Mouse (Mus musculus) embryonic facial prominence, embryonic 11.5 days (tissue): ENCODE data around the gene Fibcd1. TPM values are rescaled to one million over a fixed set of nuclear protein-coding genes. Genes with fewer than 3 reads are reported as not detected.

Experiments
- ATAC-seq: fragments of 200-750 bp; cut with Nextera tagmentation; replicated peaks from 2 replicates; pipeline ENCODE4 v1.8.0; 2017; ENCODE audit warnings: low read depth; ENCODE audit not compliant: insufficient number of reproducible peaks, low FRiP score, low TSS enrichment
- DNase-seq: peaks from one replicate; pipeline ENCODE4 v3.0.0-alpha.2; 2015; ENCODE audit warnings: low spot score
- H3K27ac ChIP-seq: fragments of 300-500 bp; sonication (generic); replicated peaks from 2 replicates; pipeline ENCODE4 v1.5.1; 2014; ENCODE audit warnings: mild to moderate bottlenecking, low read depth, low read length, control low read depth
- H3K27me3 ChIP-seq: fragments of 300-500 bp; sonication (generic); 2 replicates; pipeline ENCODE4 v1.6.1; 2014; ENCODE audit warnings: mild to moderate bottlenecking, low read length, moderate library complexity, mixed read lengths; ENCODE audit not compliant: control insufficient read depth, insufficient read depth
- H3K36me3 ChIP-seq: fragments of 300-500 bp; sonication (generic); replicated peaks from 2 replicates; pipeline ENCODE4 v1.6.1; 2014; ENCODE audit warnings: low read depth, mild to moderate bottlenecking, low read length, moderate library complexity, mixed read lengths; ENCODE audit not compliant: control insufficient read depth, insufficient read depth
- H3K4me1 ChIP-seq: fragments of 300-500 bp; sonication (generic); 2 replicates; pipeline ENCODE4 v1.6.1; 2014; ENCODE audit warnings: low read length, mixed read lengths; ENCODE audit not compliant: control insufficient read depth, insufficient read depth
- H3K4me2 ChIP-seq: fragments of 300-500 bp; sonication (generic); 2 replicates; pipeline ENCODE4 v1.6.1; 2014; ENCODE audit warnings: low read depth, mild to moderate bottlenecking, control low read depth, low read length, moderate library complexity
- H3K4me3 ChIP-seq: fragments of 300-500 bp; sonication (generic); 2 replicates; pipeline ENCODE4 v1.5.1; 2014; ENCODE audit warnings: low read depth, low read length, control low read depth
- H3K9ac ChIP-seq: fragments of 300-500 bp; sonication (generic); replicated peaks from 2 replicates; pipeline ENCODE4 v1.6.1; 2014; ENCODE audit warnings: mild to moderate bottlenecking, control low read depth, low read length
- H3K9me3 ChIP-seq: fragments of 300-500 bp; sonication (generic); replicated peaks from 2 replicates; pipeline ENCODE4 v1.6.1; 2016; ENCODE audit warnings: mild to moderate bottlenecking, low read length, inconsistent platforms, mixed read lengths; ENCODE audit not compliant: control insufficient read depth
- WGBS: fragments of 180-500 bp; shearing (Covaris S2); extraction: QIAGEN DNeasy Blood & Tissue Kit; methylation state at CpG from one replicate; pipeline ENCODE4 v1.1.7; 2014; 5-methylcytosine and 5-hydroxymethylcytosine counted together
- polyA plus RNA-seq: library from polyadenylated mRNA; unstranded; fragments of >200 nt; fragmentation: Nextera tagmentation; extraction: Ambion mirVana; gene quantifications from 2 replicates; pipeline ENCODE4 v1.2.1, GENCODE M21; 2014

The Fibcd1 gene
- polyA plus RNA-seq, result 0.11 and 0.14 TPM in 2 replicates

DNA sequence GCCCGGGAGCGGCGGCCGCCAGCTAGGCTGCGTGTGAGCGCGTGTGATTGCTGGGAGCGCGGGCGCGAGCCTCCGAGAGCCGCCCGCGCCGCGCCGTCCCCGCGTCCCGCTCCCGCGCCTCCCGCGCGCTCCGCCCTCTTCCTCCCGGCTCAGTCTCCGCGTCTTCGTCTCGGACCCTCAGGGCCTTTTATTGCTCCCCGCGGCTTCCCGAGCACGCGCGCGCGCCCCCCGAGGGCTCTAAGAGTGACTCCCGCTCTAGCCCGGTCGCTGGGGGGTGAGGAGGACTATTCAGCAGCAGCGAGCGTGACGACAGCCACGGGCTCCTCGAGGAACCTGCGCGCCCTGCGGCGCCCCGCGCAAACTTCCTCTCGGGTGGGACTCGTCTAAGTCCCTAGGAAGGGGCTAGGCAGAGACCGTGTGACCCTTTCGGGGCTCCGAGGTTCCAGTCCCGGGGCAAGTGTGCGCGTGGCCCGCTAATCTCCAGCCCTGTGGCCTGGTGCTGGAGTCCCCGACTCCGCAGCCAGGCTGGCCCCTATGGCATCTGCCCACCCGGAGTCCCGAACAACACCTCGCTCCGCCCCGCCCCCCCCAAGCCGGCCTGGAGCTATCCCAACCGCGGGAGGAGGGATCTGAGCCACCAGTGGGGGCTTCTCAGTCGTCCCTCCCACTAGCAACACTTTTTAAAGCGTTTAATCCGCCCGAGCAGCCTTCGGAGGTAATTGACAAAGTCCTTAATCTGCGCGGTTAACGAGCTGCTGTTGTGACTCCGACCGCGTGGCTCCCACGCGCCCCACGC, at the start of gene Fibcd1:
Fibcd1 (minus strand) TSS at position 110 of the 796 bp plus-strand sequence.
- H3K9ac ChIP-seq, result peak within 1 kb of the TSS; percentile 44
- peak within 1 kb of the TSS; percentile 96 for H3K4me2 ChIP-seq
- DNase-seq, result peak; percentile 46
- WGBS, result under 1% methylated on average over 83 of the region's 88 CpGs
- peaks cover 17% of the 10 kb centered on the region for H3K4me1 ChIP-seq
- peak within 1 kb of the TSS; percentile 53 for H3K4me3 ChIP-seq
- H3K27ac ChIP-seq, result no peak within 1 kb of the TSS
- H3K27me3 ChIP-seq, result peaks cover 29% of the 10 kb centered on the region
- ATAC-seq, result 0 out of 2 replicates have a peak, but pooled peaks have one; percentile 38
- no peaks in the 10 kb centered on the region for H3K9me3 ChIP-seq
- H3K36me3 ChIP-seq, result no peaks in the 10 kb centered on the region

DNA sequence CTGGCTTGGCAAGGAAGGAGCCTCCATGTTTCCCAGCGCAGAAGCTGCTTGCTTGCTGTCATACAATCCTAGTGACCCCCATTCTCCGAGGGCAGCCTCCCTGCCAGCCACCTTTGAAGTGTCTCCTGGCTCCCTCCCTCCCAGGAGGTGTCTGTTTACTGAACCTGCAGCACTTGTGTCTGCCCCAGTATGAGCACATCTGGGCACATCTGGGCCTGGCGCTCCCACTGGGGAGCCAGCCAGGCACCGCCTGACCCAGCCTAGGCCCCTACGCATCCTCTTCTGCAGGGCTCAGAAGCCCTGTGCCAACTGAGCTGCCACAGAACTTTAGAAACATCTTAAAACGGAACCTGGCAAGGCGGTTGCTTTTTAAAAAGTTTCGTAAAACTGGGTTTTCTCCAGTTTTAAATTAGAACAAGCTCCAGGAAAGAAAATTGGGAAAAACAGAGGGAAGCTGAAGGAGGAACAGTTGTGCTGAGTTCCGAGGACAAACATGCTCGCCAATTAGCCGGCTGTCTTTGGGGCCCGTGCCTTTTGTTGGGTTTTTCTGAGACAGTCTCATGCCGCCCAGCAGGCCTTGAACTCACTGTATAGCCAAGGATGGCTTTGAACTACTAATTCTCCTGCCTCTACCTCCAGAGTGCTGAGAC, 48.5 kb upstream of the Fibcd1 start:
- DNase-seq (peak; percentile 32), ATAC-seq (no peak)
- no peaks in the 10 kb centered on the region for H3K9me3 ChIP-seq
- no peaks in the 10 kb centered on the region for H3K36me3 ChIP-seq
- H3K4me3 ChIP-seq, result no peak overlapping the region
- 47% methylated on average over 13 of the region's 13 CpGs for WGBS
- H3K9ac ChIP-seq, result no peak overlapping the region
- H3K4me1 ChIP-seq, result peaks cover 8% of the 10 kb centered on the region; the same call in 1 of the 2 replicates
- 0 out of 2 replicates have a peak overlapping the region, but pooled peaks have one; percentile 28 for H3K27ac ChIP-seq
- no peaks in the 10 kb centered on the region for H3K27me3 ChIP-seq
- no peak overlapping the region for H3K4me2 ChIP-seq

DNA sequence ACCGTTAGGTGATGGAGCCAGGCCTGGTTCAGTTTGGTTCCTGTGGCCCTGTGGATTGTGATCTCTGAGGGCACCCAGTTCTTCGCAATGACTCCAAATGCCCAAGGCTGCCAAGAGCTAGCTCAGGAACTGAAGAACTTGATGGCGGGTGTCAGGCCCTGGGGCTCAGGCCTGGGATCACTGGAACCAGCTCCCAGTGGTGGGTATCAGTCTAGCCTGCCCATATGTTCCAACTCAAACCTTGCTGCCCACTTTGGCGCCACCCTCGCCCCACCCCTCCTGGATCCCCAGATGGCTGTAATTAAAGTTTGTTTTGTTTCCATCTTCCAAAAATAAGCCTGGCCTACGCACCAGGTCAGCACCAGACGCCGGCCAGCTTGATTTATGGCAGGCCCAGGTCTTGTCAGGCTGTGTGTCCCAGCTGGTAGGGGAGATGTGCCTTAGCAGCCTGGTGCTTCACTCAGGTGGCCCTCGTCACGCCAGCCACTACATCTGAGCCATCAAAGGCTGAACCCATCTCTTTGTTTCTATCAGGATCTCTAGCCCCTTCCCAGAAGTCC, 47.4 kb upstream of the Fibcd1 start:
- ATAC-seq (no peak), DNase-seq (peak; percentile 52)
- H3K4me1 ChIP-seq, result peaks cover 8% of the 10 kb centered on the region; the same call in 1 of the 2 replicates
- no peaks in the 10 kb centered on the region for H3K27me3 ChIP-seq
- 0 out of 2 replicates have a peak overlapping the region, but pooled peaks have one; percentile 6 for H3K9ac ChIP-seq
- H3K9me3 ChIP-seq, result no peaks in the 10 kb centered on the region
- 44% methylated on average over 10 of the region's 10 CpGs for WGBS
- H3K4me2 ChIP-seq, result no peak overlapping the region
- no peak overlapping the region for H3K4me3 ChIP-seq
- no peaks in the 10 kb centered on the region for H3K36me3 ChIP-seq
- H3K27ac ChIP-seq, result peak overlapping the region; percentile 73

DNA sequence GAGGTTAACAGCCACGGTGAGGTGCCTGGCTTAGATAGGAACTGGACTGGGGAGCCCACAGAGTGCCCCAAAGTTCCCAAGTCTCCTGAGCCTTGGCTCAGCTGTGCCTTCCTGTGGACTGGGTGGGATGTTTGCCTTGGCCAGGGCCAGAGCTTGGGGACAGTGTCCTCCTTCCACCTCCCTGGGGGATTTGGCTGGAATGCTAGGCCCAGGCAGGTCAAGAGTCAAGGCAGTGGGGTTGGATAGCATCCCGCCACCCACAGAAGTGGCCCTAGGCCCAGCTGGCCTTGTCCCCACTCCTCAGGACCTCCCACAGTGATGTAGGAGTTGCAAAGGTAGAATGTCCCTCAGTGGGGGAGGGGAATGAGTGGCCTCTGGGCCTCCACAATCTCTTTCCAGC, 45.4 kb upstream of the Fibcd1 start:
- Histone ChIP-seq H3K27me3 (peaks cover 15% of the 10 kb centered on the region), H3K4me2 (no peak overlapping the region), H3K27ac (no peak overlapping the region), H3K9me3 (no peaks in the 10 kb centered on the region), H3K4me1 (peaks cover 8% of the 10 kb centered on the region; the same call in 1 of the 2 replicates), H3K4me3 (no peak overlapping the region), H3K9ac (no peak overlapping the region), H3K36me3 (no peaks in the 10 kb centered on the region)
- ATAC-seq (no peak), DNase-seq (no peak)
- WGBS, result 76% methylated on average over 2 of the region's 2 CpGs

DNA sequence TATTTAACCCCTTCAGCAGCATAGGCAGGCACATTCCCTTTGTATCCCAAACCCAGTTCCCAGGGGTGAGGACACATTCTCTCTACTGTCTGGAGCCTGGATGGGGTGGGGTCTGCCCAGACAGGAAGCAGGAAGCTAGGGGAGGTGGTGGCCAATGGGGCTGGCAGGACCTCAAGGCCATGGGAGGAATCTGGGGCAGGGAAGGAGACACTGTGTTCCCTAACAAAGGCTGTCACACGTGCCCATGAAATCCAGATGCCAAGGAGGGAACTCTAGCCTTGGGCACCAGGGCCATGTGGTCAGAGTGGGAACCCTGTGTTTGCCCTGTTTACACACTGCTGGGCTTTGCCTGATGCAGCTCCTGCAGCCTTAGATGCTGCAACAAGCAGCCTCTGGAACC, 43.1 kb upstream of the Fibcd1 start:
- peaks cover 6% of the 10 kb centered on the region; the same call in 1 of the 2 replicates for H3K4me1 ChIP-seq
- no peak overlapping the region for H3K4me3 ChIP-seq
- WGBS, result 38% methylated on average over 1 of the region's 1 CpGs
- no peak for ATAC-seq
- no peak for DNase-seq
- no peak overlapping the region for H3K9ac ChIP-seq
- peaks cover 20% of the 10 kb centered on the region for H3K27me3 ChIP-seq
- H3K4me2 ChIP-seq, result no peak overlapping the region
- H3K27ac ChIP-seq, result no peak overlapping the region
- no peaks in the 10 kb centered on the region for H3K36me3 ChIP-seq
- no peaks in the 10 kb centered on the region for H3K9me3 ChIP-seq

DNA sequence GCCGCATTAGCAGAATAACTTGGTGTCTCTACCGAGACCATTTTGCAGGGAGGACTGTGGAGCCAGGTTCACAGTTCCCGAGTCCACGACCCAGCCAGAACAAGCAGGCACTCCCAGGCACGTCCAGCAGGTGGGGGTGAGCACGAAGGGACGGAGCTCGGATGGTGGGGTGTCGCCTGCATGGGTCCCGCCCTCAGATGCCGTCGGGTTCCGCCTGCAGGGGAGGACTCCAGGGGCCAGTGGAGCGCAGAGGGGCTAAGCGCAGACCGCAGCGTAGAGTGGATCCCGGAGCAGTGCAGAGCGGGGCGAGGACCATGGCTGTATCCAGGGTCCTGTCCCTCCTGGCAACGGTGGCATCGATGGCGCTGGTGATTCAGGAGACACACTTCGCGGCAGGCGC, 41.2 kb upstream of the Fibcd1 start, which contains the start of gene Lamc3:
Lamc3 (plus strand) TSS at position 262 of the 400 bp plus-strand sequence.
- H3K36me3 ChIP-seq, result no peaks in the 10 kb centered on the region
- ATAC-seq (peak; percentile 26; the same call in 1 of the 2 replicates), DNase-seq (peak; percentile 66)
- no peaks in the 10 kb centered on the region for H3K4me1 ChIP-seq
- peak within 1 kb of the TSS; percentile 7; the same call in 1 of the 2 replicates for H3K4me3 ChIP-seq
- H3K9ac ChIP-seq, result peak within 1 kb of the TSS; percentile 15; the same call in 1 of the 2 replicates
- no peaks in the 10 kb centered on the region for H3K9me3 ChIP-seq
- H3K4me2 ChIP-seq, result peak within 1 kb of the TSS; percentile 31
- no peak within 1 kb of the TSS for H3K27ac ChIP-seq
- 6% methylated on average over 26 of the region's 26 CpGs for WGBS
- H3K27me3 ChIP-seq, result peaks cover 33% of the 10 kb centered on the region

DNA sequence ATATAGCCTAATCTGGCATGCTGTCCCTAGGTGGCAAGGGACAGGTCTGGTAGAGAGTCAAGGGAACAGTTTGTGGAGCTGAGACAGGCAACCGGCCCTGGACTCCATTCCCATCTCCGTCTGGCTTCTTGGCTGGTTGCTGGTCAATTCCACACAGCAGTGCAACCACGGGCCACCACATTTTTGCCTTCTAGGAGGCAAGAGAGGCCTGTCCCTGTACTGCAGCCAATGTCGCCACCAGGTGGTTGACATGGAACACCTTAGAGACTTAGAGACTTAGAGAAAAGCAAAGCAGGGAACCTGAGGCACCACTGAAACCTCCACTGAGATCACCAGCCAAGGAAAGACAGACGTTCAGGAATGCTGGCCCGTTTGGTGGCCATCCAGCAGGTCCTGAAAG, 39.0 kb upstream of the Fibcd1 start:
- Histone ChIP-seq H3K36me3 (no peaks in the 10 kb centered on the region), H3K4me3 (no peak overlapping the region), H3K9ac (no peak overlapping the region), H3K27ac (no peak overlapping the region), H3K4me1 (no peaks in the 10 kb centered on the region), H3K4me2 (no peak overlapping the region), H3K27me3 (peaks cover 37% of the 10 kb centered on the region), H3K9me3 (no peaks in the 10 kb centered on the region)
- WGBS, result 25% methylated on average over 6 of the region's 6 CpGs
- DNase-seq (peak; percentile 47), ATAC-seq (no peak)
